Mouse (Mus musculus): Measurements from ENCODE around the gene Rpl23a.

- TF ChIP-seq POLR2A (IDR thresholded peaks at IDR 0.05; ENCODE audit: control insufficient read depth, extremely low read depth, insufficient read depth, low read length, poor library complexity) (no peak), CTCF (IDR thresholded peaks at IDR 0.05; ENCODE audit: borderline replicate concordance, control insufficient read depth, extremely low read depth, insufficient read depth, low read length, poor library complexity) (no peak)
Observed at GRCm38 (mm10) chr11:78138023-78138422, 45.4 kb downstream of the Rpl23a start.

Data from thymus, adult 2 months (tissue).